9 mouse cellular contexts compared by ENCODE assay signal in genomic region chr9:43210771-43211450, GRCm38 (mm10). TPM values are rescaled to one million over a fixed set of nuclear protein-coding genes. Genes with fewer than 3 reads are reported as not detected.
DNase-seq lines count a peak whose midpoint lies in the region; ATAC-seq lines count a peak whose summit lies in the region.
"Had no signal": no experiment of that assay in that cellular context is flagged by ENCODE, and none has a peak within 500 bp of the region (broad histone marks: within the 10 kb centered on the region; RNA-seq: fewer than 3 reads in every experiment).

No protein-coding gene starts in this region.

- H3K4me2 ChIP-seq in embryonic facial prominence, embryonic 13.5 days = peak overlapping the region; percentile 40
- peak overlapping the region; percentile 36 for H3K4me2 ChIP-seq in stomach, embryonic 16.5 days (ENCODE audit: low read depth, low read length)

- WGBS in embryonic facial prominence, embryonic 13.5 days = 18% methylated on average over 11 of the region's 11 CpGs
- 22% methylated on average over 11 of the region's 11 CpGs for WGBS in stomach, embryonic 16.5 days

- no peaks in the 10 kb centered on the region for H3K36me3 ChIP-seq in embryonic facial prominence, embryonic 13.5 days
- no peaks in the 10 kb centered on the region for H3K36me3 ChIP-seq in stomach, embryonic 16.5 days (ENCODE audit: control insufficient read depth, insufficient read depth, low read length)
- H3K36me3 ChIP-seq: limb, embryonic 13.5 days had no signal

- no peaks in the 10 kb centered on the region for H3K9me3 ChIP-seq in embryonic facial prominence, embryonic 13.5 days
- H3K9me3 ChIP-seq in stomach, embryonic 16.5 days (replicated peaks; ENCODE audit: control insufficient read depth, low read length) = no peaks in the 10 kb centered on the region
- H3K9me3 ChIP-seq: limb, embryonic 13.5 days had no signal

- ATAC-seq in CD4-positive, CD25-positive, alpha-beta regulatory T cell, adult 4 months = no peak
- peak; percentile 56; the same call in 1 of the 2 replicates for ATAC-seq in embryonic facial prominence, embryonic 13.5 days (ENCODE audit: insufficient number of reproducible peaks, insufficient read depth, low FRiP score, low TSS enrichment, low read depth)
- ATAC-seq in stomach, embryonic 16.5 days (ENCODE audit: insufficient read depth, low FRiP score) = peak; percentile 55; the same call in 1 of the 2 replicates

- H3K9ac ChIP-seq in embryonic facial prominence, embryonic 13.5 days = no peak overlapping the region
- H3K9ac ChIP-seq in stomach, embryonic 16.5 days (ENCODE audit: low read length) = no peak overlapping the region; the same call in 1 of the 2 replicates
- H3K9ac ChIP-seq: limb, embryonic 13.5 days had no signal

- DNase-seq in CD4-positive, CD25-positive, alpha-beta regulatory T cell, adult 2 months (ENCODE audit: low read depth, low spot score) = peak; percentile 28
- peak; percentile 86 for DNase-seq in ZHBTc4 (ENCODE audit: low read depth, low spot score)
- DNase-seq in heart, postnatal 4 days = peak; percentile 78
- DNase-seq in layer of hippocampus, adult 9-10 months (ENCODE audit: low spot score) = peak; percentile 27
- DNase-seq in mesoderm, embryonic 11.5 days (ENCODE audit: low read depth, low spot score) = peak; percentile 76

- peak overlapping the region; percentile 39; the same call in 1 of the 2 replicates for H3K27ac ChIP-seq in embryonic facial prominence, embryonic 13.5 days
- H3K27ac ChIP-seq in stomach, embryonic 16.5 days (ENCODE audit: low read length) = peak overlapping the region; percentile 69
- H3K27ac ChIP-seq: limb, embryonic 13.5 days had no signal

- H3K4me3 ChIP-seq in embryonic facial prominence, embryonic 13.5 days = no peak overlapping the region
- H3K4me3 ChIP-seq in stomach, embryonic 16.5 days (replicated peaks; ENCODE audit: low read length) = no peak overlapping the region
- H3K4me3 ChIP-seq: limb, embryonic 13.5 days had no signal

- peaks cover 14% of the 10 kb centered on the region for H3K27me3 ChIP-seq in embryonic facial prominence, embryonic 13.5 days
- H3K27me3 ChIP-seq in stomach, embryonic 16.5 days (ENCODE audit: control insufficient read depth, insufficient read depth, low read length) = peaks cover 2% of the 10 kb centered on the region; the same call in 1 of the 2 replicates

- peaks cover 17% of the 10 kb centered on the region for H3K4me1 ChIP-seq in embryonic facial prominence, embryonic 13.5 days
- H3K4me1 ChIP-seq in stomach, embryonic 16.5 days (ENCODE audit: control insufficient read depth, insufficient read depth, low read length) = peaks cover 14% of the 10 kb centered on the region

RNA-seq across cellular contexts. Expression of gene Pou2f3, which starts 0.7 kb away (rescaled TPM):
- polyA plus RNA-seq in CD4-positive, CD25-positive, alpha-beta regulatory T cell, adult 4 months (2017; shearing (Covaris generic)) = not detected
- polyA plus RNA-seq in embryonic facial prominence, embryonic 13.5 days (2015; fragmentation: Nextera tagmentation; extraction: Ambion mirVana) = 2.0 and 2.1 TPM in 2 replicates
- total RNA-seq in heart, postnatal 4 days (2021) = under 1 TPM; 0.11 to 0.17 TPM
- polyA plus RNA-seq in stomach, embryonic 16.5 days (2015; fragmentation: Nextera tagmentation; extraction: Ambion mirVana) = 0.97 and 0.98 TPM in 2 replicates

RNA-seq across cellular contexts. Expression of gene Oaf, which starts 28.8 kb away (rescaled TPM):
- under 1 TPM in 1 of 2 experiments, not detected in 1; 0.12 TPM for polyA plus RNA-seq in CD4-positive, CD25-positive, alpha-beta regulatory T cell, adult 4 months (2017; shearing (Covaris generic))
- 81.8 and 86.1 TPM in 2 replicates for polyA plus RNA-seq in embryonic facial prominence, embryonic 13.5 days (2015; fragmentation: Nextera tagmentation; extraction: Ambion mirVana)
- total RNA-seq in heart, postnatal 4 days (2021) = 10 to 100 TPM; 22.1 to 27.7 TPM
- 31.4 and 36.2 TPM in 2 replicates for polyA plus RNA-seq in stomach, embryonic 16.5 days (2015; fragmentation: Nextera tagmentation; extraction: Ambion mirVana)

Comparison
In these comparisons a context has a peak if more than half of its experiments do, and no peak if none do; other contexts are left out.
1. DNase-seq: peak in every context shown above with its lines; median percentile 86 in ZHBTc4; 78 in heart, postnatal 4 days; 76 in mesoderm, embryonic 11.5 days; 28 in CD4-positive, CD25-positive, alpha-beta regulatory T cell, adult 2 months; 27 in layer of hippocampus, adult 9-10 months.
2. RNA of gene Oaf, which starts 28.8 kb away (polyA plus RNA-seq): 81.8 to 86.1 TPM in embryonic facial prominence, embryonic 13.5 days and 31.4 to 36.2 TPM in stomach, embryonic 16.5 days; 0.12 TPM in CD4-positive, CD25-positive, alpha-beta regulatory T cell, adult 4 months; every median in the first group is over 10 times any median in the second.